Mouse (Mus musculus) lung, adult 2 months (tissue): ENCODE results near the gene Fank1. TPM values are rescaled to one million over a fixed set of nuclear protein-coding genes. Genes with fewer than 3 reads are reported as not detected.
A peak's percentile ranks its signal among the peaks of the same experiment; 100 is the strongest.

Experiments used
- DNase-seq: peaks from one replicate; pipeline ENCODE4 v3.0.0; 2022
- H3K4me1 ChIP-seq: fragments of 200-500 bp; 2 replicates; pipeline ENCODE4 v1.6.1; 2011; ENCODE audit warnings: low read length; ENCODE audit not compliant: control insufficient read depth, insufficient read depth
- H3K4me3 ChIP-seq: fragments of 200-500 bp; replicated peaks from 2 replicates; pipeline ENCODE3; 2011; ENCODE audit warnings: low read depth, mild to moderate bottlenecking, control low read depth, low read length; ENCODE audit errors: extremely low read depth
- CTCF ChIP-seq: fragments of 200-500 bp; IDR thresholded peaks from 2 replicates; pipeline ENCODE4 v1.5.1; 2011; ENCODE audit warnings: mild to moderate bottlenecking, low read length, control low read depth; ENCODE audit not compliant: insufficient read depth
- POLR2A ChIP-seq: fragments of 200-500 bp; IDR thresholded peaks from 2 replicates; pipeline ENCODE4 v1.6.1; 2011; ENCODE audit warnings: low read depth, mild to moderate bottlenecking, control low read depth, low read length, borderline replicate concordance; ENCODE audit errors: extremely low read depth
- WGBS: fragments of 180-500 bp; shearing (Covaris S2); methylation state at CpG from one replicate; pipeline ENCODE4 v1.1.7; 2018; 5-methylcytosine and 5-hydroxymethylcytosine counted together
- polyA plus RNA-seq: library from polyadenylated mRNA; depleted of rRNA; stranded (reverse); fragments of >200 nt; gene quantifications from 2 replicates; pipeline ENCODE4 v1.2.3, GENCODE M21; 2012; rRNA removed

Gene Fank1
- polyA plus RNA-seq, 1 experiment, result 3.3 TPM

GRCm38 (mm10) chr7:133911881-133912280, 135.2 kb downstream of the Fank1 start:
- 93% methylated on average over 3 of the region's 3 CpGs for WGBS
- Histone ChIP-seq H3K4me3 (no peak overlapping the region), H3K4me1 (no peaks in the 10 kb centered on the region)
- no peak for DNase-seq
- no peak for TF ChIP-seq POLR2A
- no peak for TF ChIP-seq CTCF

GRCm38 (mm10) chr7:133916230-133916629, 139.6 kb downstream of the Fank1 start:
- Histone ChIP-seq H3K4me3 (no peak overlapping the region), H3K4me1 (peaks cover 3% of the 10 kb centered on the region; the same call in 1 of the 2 replicates)
- no peak for TF ChIP-seq CTCF
- no peak for TF ChIP-seq POLR2A
- WGBS, result 76% methylated on average over 9 of the region's 9 CpGs
- DNase-seq, result no peak

GRCm38 (mm10) chr7:133919306-133919705, 142.6 kb downstream of the Fank1 start:
- no peak for DNase-seq
- Histone ChIP-seq H3K4me3 (no peak overlapping the region), H3K4me1 (peaks cover 8% of the 10 kb centered on the region; the same call in 1 of the 2 replicates)
- TF ChIP-seq CTCF (no peak), POLR2A (no peak)
- WGBS, result 83% methylated on average over 5 of the region's 5 CpGs

GRCm38 (mm10) chr7:133919918-133920317, 143.3 kb downstream of the Fank1 start:
- DNase-seq, result peak; percentile 49
- 44% methylated on average over 5 of the region's 5 CpGs for WGBS
- peaks cover 10% of the 10 kb centered on the region for H3K4me1 ChIP-seq
- no peak for TF ChIP-seq POLR2A
- no peak for TF ChIP-seq CTCF
- no peak overlapping the region for H3K4me3 ChIP-seq

GRCm38 (mm10) chr7:133920724-133921123, 144.1 kb downstream of the Fank1 start:
- TF ChIP-seq CTCF (no peak), POLR2A (no peak)
- Histone ChIP-seq H3K4me1 (peaks cover 10% of the 10 kb centered on the region), H3K4me3 (no peak overlapping the region)
- WGBS, result 67% methylated on average over 7 of the region's 7 CpGs
- no peak for DNase-seq

GRCm38 (mm10) chr7:133921291-133921690, 144.6 kb downstream of the Fank1 start:
- no peak for DNase-seq
- no peak overlapping the region for H3K4me3 ChIP-seq
- TF ChIP-seq CTCF, result no peak
- 96% methylated on average over 4 of the region's 4 CpGs for WGBS
- H3K4me1 ChIP-seq, result peaks cover 10% of the 10 kb centered on the region

GRCm38 (mm10) chr7:133923994-133924393, 147.3 kb downstream of the Fank1 start:
- DNase-seq, result no peak
- WGBS, result 42% methylated on average over 6 of the region's 6 CpGs
- no peak overlapping the region for H3K4me3 ChIP-seq
- peaks cover 10% of the 10 kb centered on the region for H3K4me1 ChIP-seq
- TF ChIP-seq CTCF, result no peak
- no peak for TF ChIP-seq POLR2A

GRCm38 (mm10) chr7:133925771-133926170, 149.1 kb downstream of the Fank1 start:
- TF ChIP-seq CTCF (no peak), POLR2A (no peak)
- WGBS, result 48% methylated on average over 2 of the region's 2 CpGs
- Histone ChIP-seq H3K4me3 (no peak overlapping the region), H3K4me1 (peaks cover 7% of the 10 kb centered on the region)
- DNase-seq, result no peak

GRCm38 (mm10) chr7:133928981-133929380, 152.3 kb downstream of the Fank1 start:
- Histone ChIP-seq H3K4me3 (no peak overlapping the region), H3K4me1 (peaks cover 2% of the 10 kb centered on the region; the same call in 1 of the 2 replicates)
- no peak for TF ChIP-seq CTCF
- no peak for TF ChIP-seq POLR2A
- 79% methylated on average over 3 of the region's 3 CpGs for WGBS
- DNase-seq, result no peak

Other genes with a start within 250 kb of the Fank1 start
- not detected in 2 replicates for gene Tex36, start 174.7 kb upstream of the Fank1 start, polyA plus RNA-seq
- gene Edrf1, start 139.3 kb upstream of the Fank1 start, polyA plus RNA-seq, result 6.4 and 9.1 TPM in 2 replicates
- gene Mmp21, start 96.8 kb upstream of the Fank1 start, polyA plus RNA-seq, result not detected in 2 replicates
- 13.1 and 24.7 TPM in 2 replicates for gene Bccip, start 67.5 kb upstream of the Fank1 start, polyA plus RNA-seq
- 9.0 and 10.4 TPM in 2 replicates for gene Uros, start 66.8 kb upstream of the Fank1 start, polyA plus RNA-seq
- gene Dhx32, start 5.9 kb downstream of the Fank1 start, polyA plus RNA-seq, result 14.2 and 22.2 TPM in 2 replicates